Mouse (Mus musculus) left cerebral cortex, postnatal 10 days (tissue): Measurements from ENCODE around the gene Hist1h2ad. TPM values are rescaled to one million over a fixed set of nuclear protein-coding genes. Genes with fewer than 3 reads are reported as not detected.
"Not testable (repeated sequence)": the region's sequence is repeated elsewhere in the genome, so short reads cannot be mapped to it uniquely, and the experiment has no call there.

ENCODE experiments used
- DNase-seq, 2 experiments: peaks; one replicate each; pipeline ENCODE4 v3.0.0; 2021 to 2022; ENCODE audit warnings: low spot score in 2 of 2, mixed read lengths in 1 of 2; ENCODE audit errors: extremely low spot score in 1 of 2
- intact Hi-C: fragments of 180-260 bp; cut with DNase I; formaldehyde crosslinking; loops from one replicate; pipeline ENCODE4 v1.15.1; 2025
- total RNA-seq, 2 experiments: library from RNA; stranded (reverse); gene quantifications; 2 replicates each; pipeline ENCODE4 v1.2.3; 2021

Hist1h2ad gene
- total RNA-seq, 2 experiments from 2014 or later, result 5.8 to 9.4 TPM

DNA sequence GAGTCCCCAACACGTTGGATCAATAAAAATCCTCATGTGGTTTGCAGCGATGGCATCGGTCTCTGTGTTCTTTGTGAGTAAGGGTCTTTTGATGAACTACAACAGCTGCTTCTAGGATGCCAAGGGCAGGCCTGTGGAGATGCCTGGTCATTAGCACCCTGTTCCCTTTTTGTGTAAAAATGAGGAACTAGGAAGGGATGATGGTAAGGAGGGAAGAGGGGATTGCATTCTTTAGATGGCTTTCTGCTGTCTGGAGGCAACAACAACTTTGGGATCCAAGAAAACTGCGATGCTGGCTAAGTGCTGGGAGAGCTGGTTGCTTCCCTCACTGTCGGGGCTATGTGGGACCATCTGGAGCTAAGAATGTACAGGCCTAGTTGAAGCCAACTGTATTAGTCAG, 35.9 kb upstream of the Hist1h2ad start:
- intact Hi-C loops, result no loop called here
- DNase-seq, result no peak

GRCm38 (mm10) chr13:23539821-23540220, 34.4 kb upstream of the Hist1h2ad start:
- intact Hi-C loops, DNase-seq: not testable (repeated sequence)

DNA sequence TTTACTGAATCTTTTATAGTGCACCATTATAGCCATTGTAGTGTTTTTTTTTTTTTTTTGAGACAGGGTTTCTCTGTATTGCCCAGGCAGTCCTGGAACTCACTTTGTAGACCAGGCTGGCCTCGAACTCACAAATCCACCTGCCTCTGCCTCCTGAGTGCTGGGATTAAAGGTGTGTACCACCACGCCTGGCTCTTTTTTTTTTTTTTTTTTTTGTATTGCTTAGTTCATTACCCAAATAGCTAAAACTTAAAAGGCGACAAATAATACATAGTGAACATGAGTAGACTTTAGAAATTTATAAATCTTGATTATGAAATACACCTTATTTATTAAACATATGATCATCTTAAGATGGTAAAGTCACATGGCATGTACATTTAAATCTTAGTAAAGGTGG, 32.7 kb upstream of the Hist1h2ad start:
- no peak for DNase-seq
- intact Hi-C loops, result no loop called here

- DNase-seq, intact Hi-C loops: not testable (repeated sequence)
These were observed 31.8 kb upstream of the Hist1h2ad start for GRCm38 (mm10) chr13:23542225-23542980.

GRCm38 (mm10) chr13:23542999-23543607, 31.1 kb upstream of the Hist1h2ad start, which contains the start of gene Hist1h2bh:
Gene Hist1h2bh, minus strand, starts transcription at chr13:23543392.
- DNase-seq, result peak; percentile 17 to 87
- intact Hi-C loops, result not testable (repeated sequence)

- intact Hi-C loops, result no loop called here
- peak; percentile 54 to 92 for DNase-seq
These were observed 30.0 kb upstream of the Hist1h2ad start, which contains the start of gene Hist1h3f for GRCm38 (mm10) chr13:23543965-23544786. Gene Hist1h3f, plus strand, starts transcription at chr13:23544052.

- intact Hi-C loops, DNase-seq: not testable (repeated sequence)
These were observed 29.4 kb upstream of the Hist1h2ad start for GRCm38 (mm10) chr13:23544787-23545120.

DNA sequence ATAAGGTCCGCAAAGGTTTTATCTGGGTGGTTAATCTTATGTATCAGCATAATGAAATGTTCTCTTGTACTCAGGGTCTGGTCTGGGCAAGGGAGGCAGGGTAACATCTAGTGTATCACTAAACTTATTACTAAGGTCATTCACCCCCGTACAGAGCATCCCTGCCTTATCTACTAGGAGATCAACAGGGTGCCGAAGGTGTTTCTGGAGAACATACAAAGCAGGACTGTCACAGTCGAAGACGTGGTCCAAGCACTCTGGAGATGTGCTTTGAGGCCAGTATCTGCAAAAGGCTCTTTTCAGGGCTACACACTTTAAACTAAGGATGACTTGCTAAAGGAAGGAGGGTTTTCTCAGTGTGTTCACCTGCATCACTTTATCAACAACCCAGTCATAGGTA, 27.5 kb upstream of the Hist1h2ad start:
- DNase-seq, result no peak
- intact Hi-C loops, result no loop called here

- intact Hi-C loops, result loop anchor here (10.0 kb wide), 1 partner anchor 204 kb away; the partner anchor contains the start of genes Hist1h2ab, Hist1h3b and Hist1h4b
- no peak for DNase-seq
These were observed 23.4 kb upstream of the Hist1h2ad start for GRCm38 (mm10) chr13:23550761-23551145.

GRCm38 (mm10) chr13:23551146-23551834, 22.9 kb upstream of the Hist1h2ad start, which contains the start of gene Hist1h4f:
Gene Hist1h4f, minus strand, starts transcription at chr13:23551648.
- DNase-seq, result peak; percentile 90
- intact Hi-C loops, result loop anchor here (10.0 kb wide), 1 partner anchor 204 kb away; the partner anchor contains the start of genes Hist1h2ab, Hist1h3b and Hist1h4b

DNA sequence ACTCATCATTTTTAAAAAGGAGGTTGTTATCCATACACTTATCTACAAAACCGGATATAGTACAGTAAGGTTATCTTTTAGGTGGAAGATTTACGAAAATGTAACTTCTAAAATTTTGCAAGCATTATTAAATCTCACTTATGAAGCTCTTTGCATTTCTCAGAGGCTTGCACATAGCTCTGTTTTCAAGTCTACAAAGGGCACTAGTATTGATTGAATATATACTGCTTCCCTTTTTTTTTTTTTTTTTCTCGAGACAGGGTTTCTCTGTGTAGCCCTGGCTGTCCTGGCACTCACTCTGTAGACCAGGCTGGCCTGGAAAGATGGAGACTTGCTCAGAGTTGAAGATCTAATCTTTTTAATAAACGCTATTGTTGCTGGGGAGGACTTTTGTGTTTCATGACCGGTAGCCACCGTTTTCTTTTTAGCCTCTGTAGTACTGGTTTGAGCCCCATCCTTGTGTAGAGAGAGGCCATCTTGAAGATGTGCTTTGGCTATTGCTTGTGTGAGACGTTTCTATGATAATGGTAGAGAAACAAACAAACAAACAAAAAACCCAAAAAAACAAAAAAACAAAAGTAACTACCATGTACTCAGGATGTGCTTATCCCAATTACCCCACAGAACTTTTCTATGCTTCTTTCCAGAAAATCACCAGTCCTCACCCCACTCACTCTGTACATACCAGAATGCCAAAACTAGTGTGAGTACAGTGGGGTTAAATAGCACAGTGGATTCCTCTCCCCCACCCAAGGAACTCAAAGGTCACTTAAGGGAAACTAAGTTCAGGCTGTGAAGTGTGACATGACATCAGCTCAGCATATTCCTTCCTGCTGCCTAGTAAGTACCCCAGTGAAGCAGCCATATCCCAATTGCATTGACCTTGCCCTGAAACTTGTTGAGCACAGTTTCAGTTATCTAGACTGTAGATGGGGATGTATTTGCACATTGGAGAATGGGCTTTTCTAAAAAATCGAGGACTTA, 22.0 kb upstream of the Hist1h2ad start:
- no peak for DNase-seq
- intact Hi-C loops, result loop anchor here (10.0 kb wide), 1 partner anchor 203 kb away; the partner anchor contains the start of genes Hist1h2ab, Hist1h3b and Hist1h4b

DNA sequence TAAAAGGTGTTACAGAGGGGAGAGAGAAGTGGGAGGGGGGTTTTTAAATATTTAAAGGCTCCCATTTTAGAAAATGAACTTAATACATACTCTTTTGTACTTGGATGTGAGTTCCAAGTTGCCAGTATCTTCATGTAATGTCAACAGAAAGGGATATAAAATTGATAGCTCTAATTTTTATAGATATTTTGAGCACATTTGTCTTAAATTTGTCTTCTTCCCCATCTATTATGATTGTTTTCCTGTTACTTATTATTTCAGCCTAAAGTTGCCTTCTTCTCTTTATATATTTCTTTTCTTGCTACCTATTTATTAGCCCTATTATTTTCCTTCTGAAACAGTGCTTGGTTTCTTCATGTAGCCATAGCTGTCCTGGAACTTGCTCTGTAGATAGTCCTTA, 21.2 kb upstream of the Hist1h2ad start, which contains the start of gene Hist1h1d:
Gene Hist1h1d (plus strand): TSS at position 301 of the 400 bp plus-strand sequence.
- intact Hi-C loops, result loop anchor here (10.0 kb wide), 1 partner anchor 202 kb away; the partner anchor contains the start of genes Hist1h2ab, Hist1h3b and Hist1h4b
- DNase-seq, result no peak

GRCm38 (mm10) chr13:23554393-23554792, 19.8 kb upstream of the Hist1h2ad start:
- DNase-seq, result no peak
- intact Hi-C loops, result loop anchor here (10.0 kb wide), 1 partner anchor 200 kb away; the partner anchor contains the start of genes Hist1h2ab, Hist1h3b and Hist1h4b

- DNase-seq, result peak; percentile 77 to 80
- intact Hi-C loops, result loop anchor here (10.0 kb wide), 1 partner anchor 200 kb away; the partner anchor contains the start of genes Hist1h2ab, Hist1h3b and Hist1h4b
These were observed 19.0 kb upstream of the Hist1h2ad start for GRCm38 (mm10) chr13:23554925-23555838.

- DNase-seq, result peak; percentile 61 to 90
- intact Hi-C loops, result loop anchor here (10.0 kb wide), 1 partner anchor 199 kb away; the partner anchor contains the start of genes Hist1h2ab, Hist1h3b and Hist1h4b
These were observed 18.3 kb upstream of the Hist1h2ad start for GRCm38 (mm10) chr13:23555839-23556416.
